ENCODE assay signal across 10 mouse cellular contexts in genomic region chr9:8001352-8001751, GRCm38 (mm10). TPM values are rescaled to one million over a fixed set of nuclear protein-coding genes. Genes with fewer than 3 reads are reported as not detected.
DNase-seq lines count a peak whose midpoint lies in the region; ATAC-seq and TF ChIP-seq lines count a peak whose summit lies in the region.
"Had no signal": no experiment of that assay in that cellular context is flagged by ENCODE, and none has a peak within 500 bp of the region (broad histone marks: within the 10 kb centered on the region; RNA-seq: fewer than 3 reads in every experiment).

No protein-coding gene starts in this region.

- no peaks in the 10 kb centered on the region for H3K27me3 ChIP-seq in lung, embryonic 15.5 days
- H3K27me3 ChIP-seq in heart, embryonic 13.5 days (replicated peaks) = no peaks in the 10 kb centered on the region
- H3K27me3 ChIP-seq in limb, embryonic 14.5 days (ENCODE audit: control insufficient read depth, insufficient read depth, low read length) = no peaks in the 10 kb centered on the region

- peaks cover 36% of the 10 kb centered on the region for H3K36me3 ChIP-seq in lung, embryonic 15.5 days
- peaks cover 49% of the 10 kb centered on the region for H3K36me3 ChIP-seq in heart, embryonic 13.5 days
- peaks cover 38% of the 10 kb centered on the region for H3K36me3 ChIP-seq in limb, embryonic 14.5 days (ENCODE audit: control insufficient read depth, insufficient read depth, low read length)

- TF ChIP-seq POLR2A in limb, embryonic 14.5 days (IDR thresholded peaks at IDR 0.05; ENCODE audit: borderline replicate concordance, extremely low read depth, insufficient read depth, insufficient read length) = no peak

- H3K27ac ChIP-seq in lung, embryonic 15.5 days = no peak overlapping the region
- H3K27ac ChIP-seq in heart, embryonic 13.5 days (replicated peaks) = no peak overlapping the region
- no peak overlapping the region for H3K27ac ChIP-seq in limb, embryonic 14.5 days (replicated peaks; ENCODE audit: low read depth, low read length)
- H3K27ac ChIP-seq: liver, embryonic 12.5 days had no signal

- peak overlapping the region; percentile 12; the same call in 1 of the 2 replicates for H3K4me3 ChIP-seq in lung, embryonic 15.5 days
- no peak overlapping the region; the same call in 1 of the 2 replicates for H3K4me3 ChIP-seq in heart, embryonic 13.5 days
- peak overlapping the region; percentile 10 for H3K4me3 ChIP-seq in limb, embryonic 14.5 days (replicated peaks; ENCODE audit: low read length)
- H3K4me3 ChIP-seq: liver, embryonic 12.5 days had no signal

- no peaks in the 10 kb centered on the region for H3K9me3 ChIP-seq in lung, embryonic 15.5 days
- H3K9me3 ChIP-seq in heart, embryonic 13.5 days = no peaks in the 10 kb centered on the region
- no peaks in the 10 kb centered on the region for H3K9me3 ChIP-seq in limb, embryonic 14.5 days (ENCODE audit: control insufficient read depth, low read length)
- H3K9me3 ChIP-seq: liver, embryonic 12.5 days had no signal

- ATAC-seq in lung, embryonic 15.5 days (ENCODE audit: borderline replicate concordance, extremely low read depth, low FRiP score, low TSS enrichment) = no peak
- no peak for ATAC-seq in heart, embryonic 13.5 days (ENCODE audit: extremely low read depth, insufficient number of reproducible peaks, low FRiP score, low TSS enrichment)
- no peak for ATAC-seq in limb, embryonic 14.5 days (ENCODE audit: low FRiP score, low read depth)
- ATAC-seq: liver, embryonic 12.5 days had no signal

- H3K4me1 ChIP-seq in lung, embryonic 15.5 days = peaks cover 13% of the 10 kb centered on the region
- peaks cover 39% of the 10 kb centered on the region for H3K4me1 ChIP-seq in heart, embryonic 13.5 days
- peaks cover 13% of the 10 kb centered on the region for H3K4me1 ChIP-seq in limb, embryonic 14.5 days (ENCODE audit: control insufficient read depth, insufficient read depth, low read length)

- H3K4me2 ChIP-seq in lung, embryonic 15.5 days = peak overlapping the region; percentile 35; the same call in 1 of the 2 replicates
- peak overlapping the region; percentile 67 for H3K4me2 ChIP-seq in heart, embryonic 13.5 days
- H3K4me2 ChIP-seq in limb, embryonic 14.5 days (replicated peaks; ENCODE audit: low read depth, low read length, severe bottlenecking) = peak overlapping the region; percentile 25; the same call in 1 of the 2 replicates
- H3K4me2 ChIP-seq: liver, embryonic 12.5 days had no signal

- H3K9ac ChIP-seq in lung, embryonic 15.5 days = no peak overlapping the region
- peak overlapping the region; percentile 15; the same call in 1 of the 2 replicates for H3K9ac ChIP-seq in heart, embryonic 13.5 days
- no peak overlapping the region for H3K9ac ChIP-seq in limb, embryonic 14.5 days (ENCODE audit: low read depth, low read length, severe bottlenecking)
- H3K9ac ChIP-seq: liver, embryonic 12.5 days had no signal

- 41% methylated on average over 7 of the region's 7 CpGs for WGBS in lung, embryonic 15.5 days
- WGBS in heart, embryonic 13.5 days = 42% methylated on average over 7 of the region's 7 CpGs
- 45% methylated on average over 7 of the region's 7 CpGs for WGBS in limb, embryonic 14.5 days

- DNase-seq in cerebellum, adult 11 months = peak; percentile 2
- no peak for DNase-seq in cerebellum, adult 8-10 months
- DNase-seq in lung, postnatal 14 days = no peak
- DNase-seq in limb, embryonic 14.5 days (ENCODE audit: low spot score) = no peak
- no peak for DNase-seq in thymus, postnatal 0 days (ENCODE audit: low spot score)
- no peak for DNase-seq in left cerebral cortex, adult 9 months (ENCODE audit: low spot score in 2 of 2)
- DNase-seq: thymus, postnatal 4 days had no signal

RNA-seq across cellular contexts. Expression of gene Yap1, which starts 3.0 kb away (rescaled TPM):
- 34.8 and 34.9 TPM in 2 replicates for polyA plus RNA-seq in lung, embryonic 15.5 days (2015; fragmentation: Nextera tagmentation; extraction: Ambion mirVana)
- polyA plus RNA-seq in heart, embryonic 13.5 days (2015; fragmentation: Nextera tagmentation; extraction: Ambion mirVana) = 24.2 and 24.5 TPM in 2 replicates
- polyA plus RNA-seq in limb, embryonic 14.5 days (2012; rRNA removed) = 75.0 and 87.4 TPM in 2 replicates
- 43.3 and 50.8 TPM in 2 replicates for polyA plus RNA-seq in limb, embryonic 14.5 days (2014; fragmentation: Nextera tagmentation; extraction: Ambion mirVana)
- polyA plus RNA-seq in thymus, postnatal 0 days (2015; fragmentation: Nextera tagmentation; extraction: Ambion mirVana) = 5.3 and 5.5 TPM in 2 replicates

RNA-seq across cellular contexts. Expression of gene Cfap300, which starts 41.3 kb away (rescaled TPM):
- 13.5 and 14.6 TPM in 2 replicates for polyA plus RNA-seq in lung, embryonic 15.5 days (2015; fragmentation: Nextera tagmentation; extraction: Ambion mirVana)
- 5.8 and 6.7 TPM in 2 replicates for polyA plus RNA-seq in heart, embryonic 13.5 days (2015; fragmentation: Nextera tagmentation; extraction: Ambion mirVana)
- 8.5 and 9.5 TPM in 2 replicates for polyA plus RNA-seq in limb, embryonic 14.5 days (2012; rRNA removed)
- polyA plus RNA-seq in limb, embryonic 14.5 days (2014; fragmentation: Nextera tagmentation; extraction: Ambion mirVana) = 11.5 and 12.5 TPM in 2 replicates
- 2.9 and 3.2 TPM in 2 replicates for polyA plus RNA-seq in thymus, postnatal 0 days (2015; fragmentation: Nextera tagmentation; extraction: Ambion mirVana)
